Mouse (Mus musculus) 3134 (cell line): Measurements from ENCODE around the gene Med4.

Source experiments
- DNase-seq: peaks from one replicate; pipeline ENCODE4 v3.0.0-alpha.2; 2011; ENCODE audit warnings: low spot score; ENCODE audit not compliant: insufficient read length; ENCODE audit errors: extremely low read depth

Gene Med4

GRCm38 (mm10) chr14:73509765-73510423 is at the start of gene Med4:
Gene Med4 (plus strand): TSS chr14:73510025.
- peak; percentile 89 for DNase-seq

GRCm38 (mm10) chr14:73460514-73461134 is 49.2 kb upstream of the Med4 start:
- peak; percentile 47 for DNase-seq

GRCm38 (mm10) chr14:73462211-73462610 is 47.6 kb upstream of the Med4 start:
- DNase-seq: no peak

- DNase-seq: no peak
Observed at GRCm38 (mm10) chr14:73467697-73468096, 42.1 kb upstream of the Med4 start.

- DNase-seq: no peak
Observed at GRCm38 (mm10) chr14:73469506-73469905, 40.3 kb upstream of the Med4 start.

GRCm38 (mm10) chr14:73470593-73470992 is 39.2 kb upstream of the Med4 start:
- no peak for DNase-seq

GRCm38 (mm10) chr14:73472205-73472604 is 37.6 kb upstream of the Med4 start:
- no peak for DNase-seq

GRCm38 (mm10) chr14:73473670-73474460 is 36.0 kb upstream of the Med4 start:
- DNase-seq: peak; percentile 53

GRCm38 (mm10) chr14:73474636-73475093 is 35.2 kb upstream of the Med4 start:
- peak; percentile 53 for DNase-seq

GRCm38 (mm10) chr14:73475506-73475905 is 34.3 kb upstream of the Med4 start:
- DNase-seq: no peak

GRCm38 (mm10) chr14:73476361-73476934 is 33.4 kb upstream of the Med4 start:
- DNase-seq: no peak

GRCm38 (mm10) chr14:73477077-73477476 is 32.7 kb upstream of the Med4 start:
- no peak for DNase-seq

GRCm38 (mm10) chr14:73478321-73478720 is 31.5 kb upstream of the Med4 start:
- DNase-seq: no peak

GRCm38 (mm10) chr14:73479771-73480170 is 30.1 kb upstream of the Med4 start:
- DNase-seq: no peak

- no peak for DNase-seq
Observed at GRCm38 (mm10) chr14:73483516-73484229, 26.2 kb upstream of the Med4 start.

GRCm38 (mm10) chr14:73484366-73485110 is 25.3 kb upstream of the Med4 start:
- no peak for DNase-seq

- no peak for DNase-seq
Observed at GRCm38 (mm10) chr14:73486641-73487040, 23.2 kb upstream of the Med4 start.

GRCm38 (mm10) chr14:73493356-73493755 is 16.5 kb upstream of the Med4 start:
- DNase-seq: no peak

GRCm38 (mm10) chr14:73494122-73494521 is 15.7 kb upstream of the Med4 start:
- DNase-seq: no peak

GRCm38 (mm10) chr14:73495753-73496152 is 14.1 kb upstream of the Med4 start:
- DNase-seq: no peak
